Mouse (Mus musculus): ENCODE measurements around the gene Nt5c1a.

The Nt5c1a gene

DNA sequence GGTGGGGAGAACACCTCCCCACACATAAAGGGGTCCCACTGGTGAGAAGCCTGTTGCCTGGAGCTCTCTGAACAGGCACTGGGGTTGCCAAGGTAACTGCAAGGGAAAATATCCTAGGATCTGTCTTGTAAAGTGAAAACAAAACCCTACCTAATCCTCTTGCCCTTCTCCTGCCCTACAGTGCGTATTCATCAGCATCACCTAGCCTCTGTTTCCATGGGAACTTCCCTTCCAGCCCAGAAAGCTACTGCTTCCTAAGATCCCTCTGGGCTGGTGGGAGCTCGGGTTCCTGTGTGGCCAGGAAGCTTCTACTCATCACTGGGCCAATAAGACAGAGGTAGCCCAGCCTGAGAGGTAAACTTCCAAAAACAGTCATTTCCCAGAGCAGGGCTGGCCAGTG, 11.0 kb downstream of the Nt5c1a start:
- DNase-seq: no peak

GRCm38 (mm10) chr4:123213975-123214374, 12.7 kb downstream of the Nt5c1a start:
- no peak for DNase-seq

GRCm38 (mm10) chr4:123215367-123215766, 14.1 kb downstream of the Nt5c1a start:
- no peak for DNase-seq

DNA sequence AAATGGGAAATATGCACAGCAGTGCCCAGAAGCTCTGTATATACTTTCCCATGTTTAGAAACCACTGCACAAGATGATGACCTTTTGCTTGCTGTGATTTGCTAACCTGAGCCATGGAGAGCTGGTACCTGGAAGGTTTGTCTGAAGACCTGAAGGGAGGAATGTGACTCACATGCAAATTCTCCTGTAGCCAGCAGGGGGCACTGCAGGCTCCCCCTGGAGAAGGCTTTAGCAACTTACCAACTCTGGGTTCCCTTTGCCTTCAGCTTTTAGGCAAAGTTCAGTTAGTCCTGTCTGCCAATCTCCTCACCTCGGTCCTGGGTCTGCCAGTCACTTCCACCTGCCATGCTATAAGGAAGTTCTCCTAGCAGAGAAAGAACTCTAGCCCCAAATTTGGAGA, 15.5 kb downstream of the Nt5c1a start:
- DNase-seq: peak; percentile 26

DNA sequence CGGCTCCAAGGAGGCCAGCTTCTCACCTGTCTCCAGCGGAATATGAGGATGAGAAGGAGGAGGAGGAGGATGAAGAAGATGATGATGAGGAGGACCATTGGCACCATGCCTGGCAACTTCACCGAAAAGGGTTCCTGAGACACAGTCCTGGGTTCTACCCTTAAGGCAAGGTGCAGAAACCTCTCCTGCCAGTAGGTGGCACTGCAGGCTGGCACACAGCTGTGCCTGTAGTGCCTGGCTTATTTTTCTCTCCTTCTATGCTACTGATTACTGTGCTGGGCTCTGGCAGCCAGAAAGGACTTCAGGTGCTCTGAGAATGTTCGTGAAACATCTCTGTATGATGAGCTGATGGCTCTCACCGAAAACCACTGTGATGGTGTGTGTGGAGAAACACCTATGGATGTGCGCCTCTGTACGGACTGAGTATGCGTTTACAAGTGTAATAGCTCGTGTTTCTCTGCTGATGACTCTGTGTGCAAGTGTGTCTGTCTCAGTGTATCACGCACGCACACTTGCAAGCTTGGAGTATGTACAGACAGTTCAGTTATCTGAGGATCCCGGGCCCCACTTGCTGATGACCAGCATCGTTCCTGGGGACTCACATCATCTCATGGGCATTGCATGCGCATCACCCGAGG, 18.5 kb downstream of the Nt5c1a start:
- peak; percentile 68 for DNase-seq

DNA sequence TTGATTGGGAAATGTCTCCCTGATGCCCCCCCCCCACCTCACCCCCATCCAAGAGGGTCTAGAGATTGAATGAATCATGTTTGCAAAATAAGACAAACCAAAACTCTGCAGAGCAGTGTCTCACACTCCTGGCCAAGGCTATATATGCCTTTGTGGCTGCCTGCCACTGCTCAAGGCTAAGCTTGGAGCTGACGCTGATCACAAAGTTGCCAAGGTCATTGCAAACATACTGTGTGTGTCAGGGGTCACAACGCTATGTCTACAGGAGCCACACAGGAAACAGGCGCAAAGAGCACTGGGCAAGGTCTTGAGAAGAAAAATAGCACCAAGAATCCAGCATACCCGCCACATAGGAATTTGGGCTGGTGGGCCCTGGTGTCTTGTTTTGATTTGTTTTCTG, 19.3 kb downstream of the Nt5c1a start:
- no peak for DNase-seq

GRCm38 (mm10) chr4:123223309-123223708, 22.0 kb downstream of the Nt5c1a start:
- DNase-seq: no peak

- DNase-seq: no peak
These were observed 24.6 kb downstream of the Nt5c1a start for GRCm38 (mm10) chr4:123225718-123226403.

- peak; percentile 40 for DNase-seq
These were observed 26.4 kb downstream of the Nt5c1a start for GRCm38 (mm10) chr4:123227707-123228106.

GRCm38 (mm10) chr4:123228270-123228669, 27.0 kb downstream of the Nt5c1a start:
- DNase-seq: no peak

GRCm38 (mm10) chr4:123229166-123229565, 27.9 kb downstream of the Nt5c1a start:
- DNase-seq: no peak

- no peak for DNase-seq
These were observed 31.5 kb downstream of the Nt5c1a start for GRCm38 (mm10) chr4:123232841-123233240.

DNA sequence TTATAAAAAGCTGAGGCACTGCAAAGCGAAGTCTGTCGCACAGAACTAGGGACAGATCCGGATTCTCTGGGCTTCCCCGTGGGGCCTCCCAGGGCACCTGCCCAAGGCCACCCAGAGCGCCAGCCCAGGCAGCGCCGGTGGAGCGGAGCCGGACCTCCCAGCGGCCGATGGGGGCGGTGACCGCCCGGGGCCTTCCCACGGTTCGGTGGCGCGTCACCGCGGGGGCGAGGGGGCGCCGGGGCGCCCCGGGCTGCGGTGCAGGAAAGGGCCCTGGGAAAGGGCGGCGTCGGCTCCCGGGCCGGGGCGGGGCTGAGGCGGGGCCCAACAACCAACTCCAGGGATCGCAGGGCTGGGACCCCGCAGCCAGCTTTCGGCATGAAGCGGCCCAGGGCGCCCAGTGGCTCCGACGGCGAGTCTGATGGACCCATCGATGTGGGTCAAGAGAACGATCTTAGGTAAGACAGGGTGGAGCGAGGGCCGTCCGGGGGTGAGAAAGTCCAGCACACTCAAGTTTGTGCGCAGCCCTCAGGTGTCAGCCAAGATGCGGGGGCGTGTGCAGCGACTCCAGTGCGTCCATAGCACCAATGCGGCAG, 32.3 kb downstream of the Nt5c1a start, which contains the start of gene Heyl:
Gene Heyl, plus strand, starts transcription at position 65 of the 593 bp plus-strand sequence.
- peak; percentile 84 for DNase-seq

GRCm38 (mm10) chr4:123235835-123236430, 34.6 kb downstream of the Nt5c1a start:
- DNase-seq: no peak

GRCm38 (mm10) chr4:123236431-123237031, 35.2 kb downstream of the Nt5c1a start:
- no peak for DNase-seq

DNA sequence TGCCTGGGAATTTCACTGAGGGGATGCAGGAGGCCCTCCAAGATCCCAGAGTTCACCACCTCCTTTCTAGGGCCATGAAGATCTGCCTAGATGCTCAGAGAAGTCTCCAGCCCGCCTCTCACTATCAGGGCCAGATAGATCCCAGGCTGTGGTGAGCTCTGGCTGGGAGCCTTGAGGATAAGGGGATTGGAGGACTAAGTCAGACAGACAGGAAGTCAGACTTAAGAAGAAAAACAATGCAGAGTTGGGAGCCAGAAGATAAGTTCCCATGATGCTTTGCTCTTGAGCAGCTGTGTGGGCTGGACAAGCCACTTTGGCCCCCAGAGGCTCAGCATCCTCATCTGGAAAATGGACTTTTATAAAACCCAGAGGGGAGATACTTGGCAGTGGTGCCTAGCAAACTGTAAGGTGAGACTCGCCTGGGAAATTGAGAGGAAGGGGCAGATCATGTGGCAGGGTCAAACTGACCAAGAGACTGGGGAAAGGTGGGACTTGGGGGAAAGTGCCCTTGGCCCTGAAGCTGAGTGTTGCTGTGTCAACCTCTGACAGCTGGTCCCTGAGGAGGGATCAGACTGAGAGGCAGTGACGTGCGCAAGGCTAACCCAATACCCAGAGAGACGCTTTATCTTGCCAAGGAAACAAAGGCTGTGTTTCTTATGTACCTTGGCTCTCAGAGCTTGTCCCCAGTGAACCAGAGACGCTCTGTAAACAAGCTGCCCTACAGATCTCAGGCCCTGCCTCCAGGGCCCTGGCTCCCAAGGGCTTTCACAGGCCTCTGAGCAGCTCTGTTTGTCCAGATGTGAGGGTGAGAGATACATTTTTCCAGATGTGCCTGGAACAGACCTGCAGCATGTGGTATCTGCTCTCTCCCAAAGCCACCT, 36.3 kb downstream of the Nt5c1a start:
- peak; percentile 54 for DNase-seq

DNA sequence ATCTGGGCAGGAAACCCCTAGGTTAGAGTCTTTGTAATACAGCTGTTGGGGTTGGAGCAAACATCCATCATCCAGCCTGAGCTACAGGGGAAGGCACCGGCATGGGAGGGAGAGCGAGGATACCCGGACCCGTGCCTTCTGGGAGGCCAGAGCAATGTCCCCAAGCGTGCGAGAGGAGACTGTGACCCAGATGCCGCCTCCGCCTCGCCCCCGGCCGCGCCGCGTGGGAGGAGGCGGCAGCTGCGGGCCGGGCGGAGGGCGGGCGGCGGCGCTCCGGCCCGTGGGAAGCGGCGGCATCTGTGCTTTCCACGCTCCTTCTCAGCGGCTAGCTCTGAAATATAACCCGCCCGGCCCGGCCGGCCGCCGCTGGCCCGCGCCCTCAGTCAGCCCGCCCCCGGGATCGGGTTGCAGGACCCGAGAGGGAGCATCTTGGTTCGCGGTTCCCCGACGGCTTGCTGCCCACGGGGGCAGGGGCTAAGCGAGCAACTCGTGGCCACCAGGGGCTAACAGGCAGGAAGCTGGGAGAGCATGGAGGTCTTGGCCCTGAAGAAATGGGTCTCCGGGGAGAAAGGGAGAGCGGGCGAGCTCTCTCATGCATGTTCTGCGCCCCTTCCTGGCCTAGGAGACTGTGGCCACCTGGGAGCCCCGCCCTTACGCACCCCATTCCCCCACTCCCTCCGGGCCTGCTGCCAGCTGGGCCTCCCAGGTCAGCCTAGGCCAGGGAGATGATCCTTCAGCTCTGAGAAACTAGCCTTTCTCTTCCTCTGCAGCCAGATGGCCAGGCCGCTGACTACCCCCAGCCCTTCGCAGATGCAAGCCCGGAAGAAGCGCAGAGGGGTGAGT, 38.3 kb downstream of the Nt5c1a start:
- peak; percentile 81 for DNase-seq

GRCm38 (mm10) chr4:123246221-123246620, 44.9 kb downstream of the Nt5c1a start:
- DNase-seq: no peak

DNA sequence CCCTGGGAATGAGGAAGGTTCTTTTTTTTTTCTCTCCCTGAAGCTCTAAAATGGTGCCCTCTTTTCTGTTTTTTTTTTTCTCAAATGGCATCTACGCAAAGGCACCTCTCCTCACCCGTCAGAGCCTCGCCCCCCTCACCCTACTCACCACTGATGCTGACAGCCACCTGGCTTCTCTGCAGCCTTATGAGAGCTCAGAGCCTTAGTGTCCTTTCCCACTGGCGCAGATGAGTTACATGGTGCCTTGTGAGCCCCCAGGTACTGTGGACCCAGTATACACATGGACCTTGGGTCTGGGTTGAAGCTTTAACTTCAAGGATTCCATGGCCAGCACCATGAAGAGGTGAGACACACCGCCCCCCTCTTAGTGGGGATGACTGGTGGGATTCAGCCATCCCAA, 45.3 kb downstream of the Nt5c1a start:
- no peak for DNase-seq

DNA sequence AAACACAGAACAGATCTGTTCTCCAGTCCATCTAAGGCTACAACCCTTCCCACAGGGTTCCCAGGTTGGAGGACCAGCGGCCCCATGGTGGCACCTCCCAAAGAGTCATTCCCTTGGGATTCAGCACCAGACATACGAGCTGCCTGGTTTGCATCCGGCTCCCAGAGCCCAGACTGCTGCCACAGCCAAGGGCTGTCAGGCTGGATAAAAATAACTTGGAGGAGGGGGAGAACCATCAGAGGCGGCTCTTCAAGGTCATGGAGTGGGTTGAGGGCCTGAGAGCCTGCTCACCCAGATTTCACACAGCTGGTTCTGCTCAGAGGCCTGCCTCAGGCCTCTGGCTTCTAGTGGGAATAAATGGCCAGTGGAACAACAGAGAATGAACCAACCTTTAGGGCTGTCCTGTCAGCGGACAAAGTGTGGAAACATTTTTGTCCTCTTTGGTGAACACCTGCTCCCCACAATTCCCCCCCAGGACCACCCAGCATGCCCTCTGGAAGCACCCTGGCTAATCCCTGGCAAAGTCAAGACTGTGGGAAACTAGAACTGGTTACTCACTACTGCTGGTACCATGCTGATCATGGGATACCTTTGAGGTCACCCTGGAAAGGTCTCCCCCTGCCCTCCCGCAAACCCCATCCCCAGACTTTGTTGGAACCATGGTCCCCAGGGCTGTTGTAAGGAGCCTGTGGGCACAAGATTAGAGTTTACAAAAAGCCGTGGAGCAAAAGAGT, 46.0 kb downstream of the Nt5c1a start:
- peak; percentile 66 for DNase-seq

Measured in kidney, postnatal 14 days (tissue).